Mouse (Mus musculus) liver, adult 2 months (tissue): ENCODE data around the gene Gal.

Experiments
- CTCF ChIP-seq: fragments of 200-500 bp; IDR thresholded peaks from 2 replicates; pipeline ENCODE4 v1.5.1; 2011; ENCODE audit warnings: low read depth, low read length, control low read depth
- POLR2A ChIP-seq: fragments of 200-500 bp; IDR thresholded peaks from 2 replicates; pipeline ENCODE4 v1.6.1; 2011; ENCODE audit warnings: low read length, control low read depth; ENCODE audit not compliant: insufficient read depth; ENCODE audit errors: extremely low read depth

DNA sequence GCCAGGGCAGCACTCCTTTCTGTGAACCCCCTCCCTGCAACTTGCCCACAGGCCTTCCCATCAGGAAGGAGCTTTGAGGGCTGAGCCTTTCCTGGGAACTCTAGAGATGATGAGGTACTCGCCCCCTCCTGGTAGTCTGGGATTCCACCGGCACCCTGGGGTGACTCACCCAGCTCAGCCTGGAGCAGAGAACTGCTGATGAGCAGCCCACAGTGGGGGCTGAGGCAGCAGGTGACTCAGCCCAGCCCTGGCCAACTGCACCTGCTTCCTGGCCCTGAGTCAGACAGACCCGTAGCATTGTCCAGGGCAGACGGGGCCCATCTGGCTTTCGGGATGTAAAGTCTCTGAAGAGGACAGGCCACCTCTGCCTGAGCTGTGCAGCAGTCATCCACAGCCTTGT, 4.9 kb upstream of the Gal start:
- no peak for TF ChIP-seq POLR2A
- no peak for TF ChIP-seq CTCF
